Mouse (Mus musculus) limb, embryonic 11.5 days (tissue): ENCODE measurements around the gene Polr2m. TPM values are rescaled to one million over a fixed set of nuclear protein-coding genes. Genes with fewer than 3 reads are reported as not detected.

Experiments used
- polyA plus RNA-seq: library from polyadenylated mRNA; unstranded; fragments of >200 nt; fragmentation: Nextera tagmentation; extraction: Ambion mirVana; gene quantifications from 2 replicates; pipeline ENCODE4 v1.2.1, GENCODE M21; 2014

The Polr2m gene
- polyA plus RNA-seq, 1 experiment from 2014 or later: 533 TPM

Other genes with a start within 250 kb of the Polr2m start
- gene Myzap, start 106.4 kb upstream of the Polr2m start, polyA plus RNA-seq: 6.6 and 8.0 TPM in 2 replicates